ENCODE assay signal across 27 mouse cellular contexts in genomic region chr6:17152551-17152950, GRCm38 (mm10).
DNase-seq lines count a peak whose midpoint lies in the region; ATAC-seq and TF ChIP-seq lines count a peak whose summit lies in the region.
"Had no signal": no experiment of that assay in that cellular context is flagged by ENCODE, and none has a peak within 500 bp of the region (broad histone marks: within the 10 kb centered on the region; RNA-seq: fewer than 3 reads in every experiment).

No protein-coding gene starts in this region.

- no peak for TF ChIP-seq CTCF in kidney, postnatal 0 days (IDR thresholded peaks at IDR 0.05; ENCODE audit: low read depth)

- H3K4me1 ChIP-seq in kidney, postnatal 0 days (replicated peaks; ENCODE audit: insufficient read depth, low read length) = no peaks in the 10 kb centered on the region
- H3K4me1 ChIP-seq in heart, embryonic 10.5 days = no peaks in the 10 kb centered on the region
- H3K4me1 ChIP-seq: forebrain, embryonic 10.5 days; forebrain, embryonic 13.5 days; hindbrain, embryonic 10.5 days; hindbrain, embryonic 13.5 days had no signal

- no peak overlapping the region for H3K4me3 ChIP-seq in kidney, postnatal 0 days (replicated peaks; ENCODE audit: low read depth, low read length)
- H3K4me3 ChIP-seq in heart, embryonic 10.5 days = no peak overlapping the region
- H3K4me3 ChIP-seq: forebrain, embryonic 10.5 days; forebrain, embryonic 13.5 days; gastrocnemius, adult 2 months; heart, embryonic 12.5 days; heart, embryonic 15.5 days; hindbrain, embryonic 10.5 days; hindbrain, embryonic 13.5 days had no signal

- H3K9me3 ChIP-seq in kidney, postnatal 0 days (replicated peaks; ENCODE audit: low read length) = no peaks in the 10 kb centered on the region
- no peaks in the 10 kb centered on the region for H3K9me3 ChIP-seq in heart, embryonic 10.5 days
- H3K9me3 ChIP-seq: forebrain, embryonic 10.5 days; forebrain, embryonic 13.5 days; heart, embryonic 12.5 days; heart, embryonic 15.5 days; hindbrain, embryonic 10.5 days; hindbrain, embryonic 13.5 days had no signal

- no peak overlapping the region for H3K9ac ChIP-seq in kidney, postnatal 0 days (ENCODE audit: low read depth, low read length)
- H3K9ac ChIP-seq: forebrain, embryonic 13.5 days; heart, embryonic 12.5 days; heart, embryonic 15.5 days; hindbrain, embryonic 13.5 days had no signal

- no peaks in the 10 kb centered on the region for H3K27me3 ChIP-seq in kidney, postnatal 0 days (ENCODE audit: insufficient read depth, low read length)
- H3K27me3 ChIP-seq in heart, embryonic 10.5 days (ENCODE audit: insufficient read depth, poor library complexity, severe bottlenecking) = no peaks in the 10 kb centered on the region
- H3K27me3 ChIP-seq: forebrain, embryonic 13.5 days; heart, embryonic 12.5 days; heart, embryonic 15.5 days; hindbrain, embryonic 13.5 days had no signal

- peak; percentile 19 for DNase-seq in kidney, postnatal 0 days (ENCODE audit: low spot score)
- DNase-seq in kidney, adult 11 months = no peak
- DNase-seq in NIH3T3 (ENCODE audit: low read depth) = peak; percentile 56
- peak; percentile 10 for DNase-seq in hindlimb bud, embryonic 11.5 days (ENCODE audit: extremely low spot score, low read depth, low spot score)
- no peak for DNase-seq in adrenal gland, adult 8-10 months
- DNase-seq in heart, embryonic 10.5 days (ENCODE audit: low spot score) = no peak
- DNase-seq: adrenal gland, postnatal 14 days; cerebellum, adult 11 months; cerebellum, adult 2 months; cerebellum, adult 9-11 months; cerebellum, postnatal 25 days; gastrocnemius, adult 2 months; gastrocnemius, postnatal 14 days; heart, adult 11 months; heart, postnatal 10 days; heart, postnatal 36 days had no signal

- no peak overlapping the region for H3K4me2 ChIP-seq in kidney, postnatal 0 days (ENCODE audit: low read length)
- H3K4me2 ChIP-seq: forebrain, embryonic 13.5 days; heart, embryonic 12.5 days; heart, embryonic 15.5 days; hindbrain, embryonic 13.5 days had no signal

- 7% methylated on average over 3 of the region's 3 CpGs for WGBS in kidney, postnatal 0 days
- WGBS in heart, embryonic 10.5 days = 76% methylated on average over 3 of the region's 3 CpGs

- ATAC-seq in kidney, postnatal 0 days (replicated peaks; ENCODE audit: low FRiP score, low read depth) = no peak
- ATAC-seq: activated CD4-positive, CD25-positive, alpha-beta regulatory T cell, adult 4 months; CD4-positive, CD25-positive, alpha-beta regulatory T cell, adult 4 months; forebrain, embryonic 13.5 days; forebrain, embryonic 16.5 days; hindbrain, postnatal 0 days; intestine, postnatal 0 days had no signal

- no peaks in the 10 kb centered on the region for H3K36me3 ChIP-seq in kidney, postnatal 0 days (ENCODE audit: insufficient read depth, low read length)
- H3K36me3 ChIP-seq in heart, embryonic 10.5 days = no peaks in the 10 kb centered on the region
- H3K36me3 ChIP-seq: forebrain, embryonic 10.5 days; heart, embryonic 12.5 days; heart, embryonic 15.5 days; hindbrain, embryonic 10.5 days; hindbrain, embryonic 13.5 days had no signal

- no peak overlapping the region for H3K27ac ChIP-seq in kidney, postnatal 0 days
- no peak overlapping the region for H3K27ac ChIP-seq in heart, embryonic 10.5 days
- H3K27ac ChIP-seq: forebrain, embryonic 10.5 days; forebrain, embryonic 13.5 days; gastrocnemius, adult 2 months; heart, embryonic 15.5 days; hindbrain, embryonic 10.5 days; hindbrain, embryonic 13.5 days; hindbrain, postnatal 0 days had no signal

Comparison
In these comparisons a context has a peak if more than half of its experiments do, and no peak if none do; other contexts are left out.
1. DNase-seq: peak in kidney, postnatal 0 days (single experiment), NIH3T3 (single experiment) and hindlimb bud, embryonic 11.5 days (single experiment); none in kidney, adult 11 months (single experiment), adrenal gland, adult 8-10 months (single experiment) and heart, embryonic 10.5 days (single experiment).